Mouse (Mus musculus) kidney, postnatal 25 days (tissue): ENCODE measurements around the gene Slc25a20.
"Not testable (repeated sequence)": the region's sequence is repeated elsewhere in the genome, so short reads cannot be mapped to it uniquely, and the experiment has no call there.

Source experiments
- DNase-seq, 2 experiments: peaks; one replicate each; pipeline ENCODE4 v3.0.0; 2021; ENCODE audit warnings: mixed read lengths in 2 of 2

The Slc25a20 gene

DNA sequence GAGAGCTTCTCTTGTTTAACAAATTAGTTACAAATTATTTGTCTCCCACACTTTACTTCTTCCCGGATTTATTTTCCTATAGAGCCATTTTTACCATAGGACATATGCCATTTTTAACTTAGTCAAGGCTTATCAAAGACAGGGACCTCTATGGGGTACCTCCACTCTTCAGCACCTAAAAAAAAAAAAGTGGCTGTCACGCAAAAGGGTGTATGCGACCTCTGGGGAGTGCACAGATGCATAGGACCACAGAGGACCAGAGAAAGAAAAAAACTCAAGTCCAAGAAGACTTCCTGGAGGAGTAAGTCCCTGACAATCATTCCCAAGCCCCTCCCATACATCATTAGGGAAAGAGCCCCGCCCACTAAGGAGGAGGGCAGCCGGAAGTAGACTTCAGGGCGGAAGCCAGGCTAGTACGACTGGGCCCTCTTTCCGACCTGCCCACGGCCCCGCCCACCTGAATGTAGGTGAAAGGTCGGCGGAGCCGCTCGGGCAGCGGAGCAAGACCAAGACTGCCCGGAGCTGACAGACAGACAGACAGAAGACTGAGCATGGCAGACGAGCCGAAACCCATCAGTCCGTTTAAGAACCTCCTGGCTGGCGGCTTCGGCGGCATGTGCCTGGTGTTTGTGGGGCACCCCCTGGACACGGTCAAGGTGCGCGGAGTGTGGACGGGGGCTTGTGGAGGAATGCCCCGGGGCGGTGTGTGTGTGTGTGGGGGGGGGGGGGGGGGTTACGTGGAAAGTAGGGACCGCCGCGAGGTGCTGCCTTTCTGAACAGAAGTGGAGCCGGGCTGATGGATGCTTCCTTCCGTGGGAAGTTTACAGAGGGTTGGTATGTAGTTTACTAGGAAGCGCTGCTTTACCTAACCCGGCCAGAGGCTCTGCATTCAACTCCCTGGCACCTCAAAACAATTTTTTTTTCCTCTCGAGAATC lies at the start of gene Slc25a20:
Slc25a20 (plus strand) TSS at position 412 of the 936 bp plus-strand sequence.
- peak; percentile 92 to 96 for DNase-seq

- no peak for DNase-seq
Observed at GRCm38 (mm10) chr9:108617301-108617700, 44.6 kb upstream of the Slc25a20 start.

DNA sequence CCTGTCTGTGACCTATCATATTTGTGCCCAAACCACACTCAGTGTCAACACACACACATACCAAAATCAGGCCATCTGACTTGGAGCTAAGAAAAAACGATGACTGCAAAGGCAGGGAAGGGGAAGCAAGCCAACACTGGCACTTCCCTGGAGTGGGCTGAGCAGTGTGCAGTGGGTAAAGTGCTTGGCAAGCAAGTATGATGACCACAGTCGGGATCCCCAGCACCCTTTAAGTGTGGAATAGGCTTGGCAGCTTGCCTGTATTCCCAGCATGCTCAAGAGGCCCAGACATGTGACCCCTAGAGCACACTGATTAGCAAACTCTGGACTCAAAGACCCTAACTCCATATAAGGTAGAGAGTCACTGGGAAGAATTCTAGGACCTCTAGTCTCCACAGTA lies 35.4 kb upstream of the Slc25a20 start:
- peak; percentile 65 to 72 for DNase-seq

- DNase-seq, result no peak
Observed at GRCm38 (mm10) chr9:108628141-108628540, 33.7 kb upstream of the Slc25a20 start.

- DNase-seq, result no peak
Observed at GRCm38 (mm10) chr9:108630683-108631082, 31.2 kb upstream of the Slc25a20 start.

DNA sequence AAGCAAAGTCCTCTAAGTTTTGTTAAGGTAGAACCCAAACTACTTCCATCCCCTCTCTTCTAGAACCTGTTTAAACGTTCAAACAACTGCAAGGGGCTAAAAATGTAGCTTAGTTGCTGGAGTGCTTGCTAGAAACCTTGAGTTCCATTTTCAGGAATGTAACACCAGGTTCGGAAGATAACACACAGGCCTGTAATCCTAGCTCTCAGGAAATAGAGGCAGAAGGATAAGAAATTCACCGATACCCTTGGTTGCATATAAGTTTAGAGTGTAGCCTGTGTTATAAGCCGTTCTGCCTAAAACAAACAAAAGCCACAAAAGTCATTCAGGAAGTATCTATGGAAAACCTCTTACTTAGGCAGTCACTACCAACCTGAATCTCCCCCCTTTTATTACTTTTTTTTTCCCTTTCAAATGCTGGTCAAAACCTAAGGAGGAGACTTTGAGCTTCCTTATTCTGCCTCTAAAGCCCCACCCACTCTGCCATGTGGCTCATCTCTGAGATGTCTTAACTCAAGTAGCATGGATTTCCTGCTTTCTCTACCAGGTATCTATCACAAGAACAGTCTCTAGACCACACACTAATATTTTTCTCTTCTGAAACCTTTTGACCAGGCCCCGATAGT lies 30.1 kb upstream of the Slc25a20 start:
- DNase-seq, result no peak

DNA sequence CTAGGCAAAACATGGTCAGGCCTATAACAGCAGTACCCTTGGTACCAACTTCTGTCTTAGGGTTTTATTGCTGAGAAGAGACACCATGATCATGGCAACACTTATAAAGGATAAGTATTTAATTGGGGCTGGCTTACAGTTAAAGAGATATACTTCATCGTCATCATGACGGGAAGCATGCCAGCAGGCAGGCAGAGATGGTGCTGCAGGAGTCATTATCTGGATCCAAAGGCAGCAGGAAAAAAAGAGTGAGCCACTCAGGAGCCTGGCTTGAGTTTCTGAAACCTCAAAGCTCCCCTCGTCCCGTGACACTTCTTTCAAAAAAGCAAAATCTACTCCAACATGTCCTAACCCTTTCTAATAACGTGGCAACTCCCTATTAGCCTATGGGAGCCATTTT lies 29.5 kb upstream of the Slc25a20 start:
- DNase-seq, result no peak

DNA sequence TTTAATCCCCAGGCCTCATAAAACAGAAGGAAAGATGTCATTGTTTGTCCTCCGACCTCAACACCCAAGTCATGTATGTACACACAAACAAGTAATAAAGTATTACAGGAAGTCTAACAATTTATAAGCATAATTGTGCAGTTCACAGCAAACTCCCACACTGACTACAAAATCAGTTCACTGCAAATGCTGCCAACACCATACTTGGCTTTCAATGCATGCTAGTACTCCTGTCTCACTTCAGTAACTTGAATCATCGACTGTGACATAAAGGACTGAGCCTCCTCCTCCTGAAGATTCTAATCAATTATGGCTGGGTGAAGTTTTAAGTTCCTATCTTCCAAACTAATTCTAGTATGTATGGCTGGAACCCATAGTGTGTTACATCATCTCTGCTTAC lies 28.0 kb upstream of the Slc25a20 start:
- no peak for DNase-seq

DNA sequence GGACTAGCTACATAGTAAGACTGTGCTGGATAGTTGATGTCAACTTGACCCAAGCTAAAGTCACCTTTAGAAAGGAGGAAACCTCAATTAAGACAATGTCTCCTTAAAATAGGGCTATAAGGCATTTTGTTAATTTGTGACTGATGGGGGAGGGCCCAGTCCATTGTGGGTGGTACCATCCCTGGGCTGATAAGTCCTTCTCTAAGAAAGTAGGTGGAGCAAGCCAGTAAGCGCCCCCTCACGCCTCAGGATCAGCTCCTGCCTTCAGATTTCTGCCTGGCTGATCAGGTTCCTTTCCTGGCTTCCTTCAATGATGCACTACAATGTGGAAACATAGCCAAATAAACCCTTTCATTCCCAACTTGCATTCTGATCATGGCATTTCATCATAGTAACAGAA lies 26.5 kb upstream of the Slc25a20 start:
- peak in 1 of 2 experiments; percentile 36 for DNase-seq

GRCm38 (mm10) chr9:108639825-108640224 lies 22.1 kb upstream of the Slc25a20 start:
- DNase-seq, result no peak

GRCm38 (mm10) chr9:108648166-108648565 lies 13.7 kb upstream of the Slc25a20 start:
- DNase-seq, result peak; percentile 68 to 74

DNA sequence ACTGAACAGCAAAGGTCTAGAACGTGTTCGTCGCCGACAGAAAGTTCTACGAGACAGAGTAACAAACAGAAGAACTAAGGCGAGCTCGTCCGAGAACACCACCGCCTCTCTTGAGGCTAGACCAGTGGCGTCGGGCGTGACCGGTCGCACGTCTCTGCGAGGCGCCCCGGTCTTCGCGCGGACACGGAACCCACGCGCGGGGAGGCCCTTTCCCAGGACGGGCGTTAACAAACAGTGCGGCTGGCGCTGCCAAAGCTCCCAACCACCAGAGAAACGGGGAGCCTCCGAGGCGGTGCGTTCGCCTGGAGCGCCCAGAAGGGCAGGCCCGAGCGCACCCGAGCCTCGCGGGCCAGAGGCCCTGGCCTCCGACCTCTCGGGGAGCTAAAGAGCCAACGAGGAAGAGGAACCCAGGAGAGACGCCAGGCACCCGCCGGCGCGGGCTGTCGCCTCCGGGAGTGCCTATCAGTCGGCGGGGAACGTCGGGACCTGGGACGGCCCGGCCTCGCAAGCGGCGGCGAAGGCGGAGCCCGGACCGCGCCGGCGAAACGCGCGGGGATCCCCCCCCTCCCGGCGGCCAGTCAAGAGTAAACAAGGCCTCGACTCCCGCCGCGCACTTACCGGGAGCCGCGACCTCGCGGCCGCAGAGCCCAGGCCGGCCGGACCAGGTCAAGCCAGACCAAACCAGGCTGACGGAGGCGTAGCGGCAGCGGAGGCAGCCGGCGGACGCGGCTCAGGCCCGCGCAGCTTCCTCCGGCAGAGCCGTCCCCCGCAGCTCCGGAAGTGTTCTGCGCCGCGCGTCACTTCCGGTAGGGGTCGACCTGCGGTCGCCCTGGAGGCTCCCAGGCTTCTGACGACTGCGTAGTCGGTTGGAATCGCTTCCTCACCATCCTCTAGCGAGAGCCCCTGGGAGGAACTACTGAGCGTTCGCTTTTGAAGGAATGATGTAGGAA lies 13.0 kb upstream of the Slc25a20 start, which contains the start of gene Arih2:
Arih2 (minus strand) TSS at position 776 of the 950 bp plus-strand sequence.
- DNase-seq, result peak; percentile 91 to 96

DNA sequence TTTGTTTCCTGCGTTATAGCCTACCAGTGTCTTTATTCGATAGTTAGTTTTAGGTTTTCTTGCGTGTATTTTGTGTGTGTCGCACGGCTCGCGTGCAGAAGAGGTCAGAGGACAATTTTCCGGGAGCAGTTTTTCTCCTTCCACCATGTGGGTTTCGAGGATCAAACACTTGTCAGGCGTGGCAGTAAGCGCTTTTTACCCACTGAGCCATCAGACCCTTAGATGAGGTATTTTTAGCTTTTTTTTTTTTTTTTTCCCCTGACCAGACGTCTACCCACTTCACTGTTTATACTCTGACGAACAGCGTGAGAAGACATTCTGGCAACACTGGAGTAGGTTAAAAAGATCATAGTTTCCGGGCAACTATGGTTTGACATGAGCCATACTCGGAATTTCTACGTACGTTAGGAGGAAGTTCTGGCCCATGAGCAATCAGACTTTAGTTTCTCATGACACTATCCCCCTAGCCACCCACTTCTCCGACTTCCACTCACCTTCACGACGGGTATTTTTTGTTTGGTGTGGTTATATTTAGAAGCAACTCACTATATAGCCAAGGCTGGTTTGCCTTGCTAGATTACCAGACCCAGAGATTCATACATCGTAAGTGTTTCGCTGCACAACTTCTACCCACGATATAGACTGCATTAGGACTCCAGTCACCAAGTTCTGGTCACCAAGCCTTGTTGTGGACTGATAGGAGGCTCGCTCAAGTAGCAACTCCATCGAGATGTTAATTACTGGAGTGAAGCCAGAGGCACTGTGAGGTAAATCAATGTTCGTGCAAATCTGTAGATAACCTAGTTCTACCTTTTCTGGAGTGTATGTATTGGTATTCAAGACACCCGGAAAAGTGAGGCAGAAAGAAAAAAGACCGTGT lies 12.1 kb upstream of the Slc25a20 start:
- no peak for DNase-seq

DNA sequence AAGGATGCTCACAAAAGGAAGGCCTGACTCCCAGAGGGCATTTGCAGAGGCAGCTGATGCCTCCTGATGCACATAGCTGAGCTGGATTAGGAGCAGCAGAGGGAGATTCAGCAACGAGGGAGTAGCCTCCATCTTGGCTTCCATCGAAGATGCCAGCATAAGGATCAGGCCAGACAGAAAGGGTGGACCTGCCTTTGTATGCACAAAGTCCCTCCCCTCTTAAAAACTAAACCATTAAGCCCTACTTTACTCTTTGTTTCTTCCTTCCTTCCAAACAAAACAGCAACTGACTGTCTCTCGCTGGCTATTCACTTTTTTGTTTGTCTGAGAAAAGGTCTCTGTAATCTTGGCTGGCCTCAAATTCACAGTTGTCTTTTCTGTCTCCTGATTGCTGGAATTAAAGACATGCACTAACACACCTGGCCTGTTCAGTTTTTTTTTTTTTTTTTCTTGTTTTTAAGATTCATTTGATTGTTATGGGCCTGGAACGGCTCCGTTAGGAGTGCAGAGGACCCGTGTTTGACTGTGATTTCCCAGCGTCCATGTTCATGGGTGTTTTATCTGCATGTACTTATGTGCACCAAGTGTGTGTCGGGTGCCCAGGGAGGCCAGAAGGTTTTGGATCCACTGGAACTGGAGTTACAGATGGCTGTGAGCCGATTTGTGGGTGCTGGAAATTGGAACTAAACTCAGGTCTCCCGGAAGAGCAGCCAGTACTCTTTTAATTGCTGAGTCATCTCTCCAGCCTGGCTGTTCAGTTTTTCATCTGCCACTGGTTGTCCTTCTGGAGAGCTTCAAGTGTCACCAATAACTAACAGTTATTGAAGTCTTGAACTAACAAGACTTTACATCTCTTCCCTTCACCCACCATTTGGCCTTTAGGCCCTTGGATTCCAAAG lies 7.1 kb upstream of the Slc25a20 start:
- DNase-seq, result no peak

- DNase-seq, result not testable (repeated sequence)
Observed at GRCm38 (mm10) chr9:108655865-108656264, 6.0 kb upstream of the Slc25a20 start.

GRCm38 (mm10) chr9:108662660-108663059 lies 772 bp downstream of the Slc25a20 start:
- peak in 1 of 2 experiments; percentile 39 for DNase-seq

GRCm38 (mm10) chr9:108669875-108670274 lies 8.0 kb downstream of the Slc25a20 start:
- peak in 1 of 2 experiments; percentile 18 for DNase-seq

- DNase-seq, result peak in 1 of 2 experiments; percentile 46
Observed at GRCm38 (mm10) chr9:108673151-108673550, 11.3 kb downstream of the Slc25a20 start.

DNA sequence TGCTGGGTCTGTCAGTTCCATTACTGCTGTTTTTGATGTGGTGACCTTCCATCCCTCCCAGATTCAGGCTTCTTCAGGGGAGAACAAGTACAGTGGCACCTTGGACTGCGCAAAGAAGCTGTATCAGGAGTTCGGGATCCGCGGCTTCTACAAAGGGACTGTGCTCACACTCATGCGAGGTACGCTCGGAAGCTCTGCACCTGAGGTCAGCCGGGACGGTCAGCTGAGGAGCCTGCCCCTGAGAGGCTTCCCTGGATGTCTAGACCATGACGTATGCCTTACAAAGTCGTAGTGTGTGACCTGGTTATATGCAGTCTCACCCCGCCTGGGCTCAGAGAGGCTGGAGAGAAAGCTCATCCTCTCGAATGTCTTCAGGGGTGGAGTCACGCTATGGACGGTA lies 18.1 kb downstream of the Slc25a20 start:
- DNase-seq, result no peak

- no peak for DNase-seq
Observed at GRCm38 (mm10) chr9:108686475-108686887, 24.6 kb downstream of the Slc25a20 start.
